Mouse (Mus musculus): ENCODE data around the gene Bcorl1.

DNA sequence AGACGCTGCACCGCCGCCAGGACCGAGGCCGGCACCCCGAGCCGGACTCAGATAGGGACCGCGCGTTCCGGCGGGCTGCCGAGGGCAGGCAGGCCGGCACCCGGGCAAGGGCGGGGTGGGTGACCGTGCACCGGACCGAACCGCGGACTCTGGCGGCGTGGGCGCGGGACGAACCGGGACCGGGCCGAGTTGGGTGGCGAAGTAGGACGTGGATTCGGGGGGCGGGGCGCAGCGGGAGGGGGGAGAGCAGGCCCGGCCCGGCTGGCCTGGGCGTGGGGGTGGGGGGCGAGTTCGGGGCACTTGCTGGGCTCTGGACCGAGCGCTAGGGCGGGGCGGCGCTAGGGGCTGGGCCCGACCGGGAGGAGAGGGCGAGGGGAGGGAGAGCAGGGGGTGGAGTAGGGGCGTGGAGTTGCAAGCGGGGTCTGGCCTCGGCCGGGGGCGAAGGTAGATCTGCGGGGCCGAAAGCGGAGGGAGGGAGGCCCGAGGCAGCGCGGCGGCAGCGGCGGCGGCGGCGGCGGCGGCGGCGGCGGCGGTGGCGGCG lies 533 bp downstream of the Bcorl1 start:
- TF ChIP-seq TAL1 (IDR thresholded peaks at IDR 0.05; ENCODE audit: low read length) (no peak), GATA1 (IDR thresholded peaks at IDR 0.05; ENCODE audit: low read length) (no peak)
